Mouse (Mus musculus): ENCODE measurements around the gene Myo15.
"Not testable (repeated sequence)": the region's sequence is repeated elsewhere in the genome, so short reads cannot be mapped to it uniquely, and the experiment has no call there.

The Myo15 gene

GRCm38 (mm10) chr11:60553091-60553490, 84.0 kb downstream of the Myo15 start:
- no peak for DNase-seq (ENCODE audit: low read depth)

- no peak for DNase-seq (ENCODE audit: low read depth)
Observed at GRCm38 (mm10) chr11:60557675-60558074, 88.5 kb downstream of the Myo15 start.

- DNase-seq (ENCODE audit: low read depth), result no peak
Observed at GRCm38 (mm10) chr11:60559342-60559741, 90.2 kb downstream of the Myo15 start.

- not testable (repeated sequence) for DNase-seq (ENCODE audit: low read depth)
Observed at GRCm38 (mm10) chr11:60574006-60574405, 104.9 kb downstream of the Myo15 start.

All from fibroblast of lung, adult 2 months (primary cell).